Comparison of ENCODE assay signal across 21 mouse cellular contexts in genomic region chr10:18213373-18213772, GRCm38 (mm10). TPM values are rescaled to one million over a fixed set of nuclear protein-coding genes. Genes with fewer than 3 reads are reported as not detected.
"Had no signal": no experiment of that assay in that cellular context is flagged by ENCODE, and none has a peak within 500 bp of the region (broad histone marks: within the 10 kb centered on the region; RNA-seq: fewer than 3 reads in every experiment).

No protein-coding gene starts in this region.

- DNase-seq: kidney, adult 9 months; kidney, postnatal 36 days; layer of hippocampus, adult 9-11 months; layer of hippocampus, postnatal 36 days; lung, adult 2 months; lung, postnatal 10 days; retina, postnatal 1 day; right cerebral cortex, postnatal 4 days; spleen, adult 18-20 months; thymus, postnatal 14 days had no signal

- H3K9ac ChIP-seq: liver, embryonic 15.5 days; midbrain, embryonic 15.5 days; neural tube, embryonic 12.5 days; stomach, embryonic 15.5 days had no signal

- ATAC-seq: midbrain, embryonic 15.5 days had no signal

- H3K4me1 ChIP-seq: midbrain, embryonic 15.5 days; neural tube, embryonic 12.5 days had no signal

- H3K27ac ChIP-seq: kidney, postnatal 0 days; liver, embryonic 15.5 days; macrophage; midbrain, embryonic 15.5 days; neural tube, embryonic 12.5 days; stomach, embryonic 15.5 days had no signal

- H3K4me2 ChIP-seq: liver, embryonic 11.5 days; liver, embryonic 15.5 days; midbrain, embryonic 11.5 days; midbrain, embryonic 15.5 days; neural tube, embryonic 12.5 days; stomach, embryonic 15.5 days had no signal

- H3K36me3 ChIP-seq: liver, embryonic 15.5 days; midbrain, embryonic 15.5 days; neural tube, embryonic 12.5 days; stomach, embryonic 15.5 days had no signal

- H3K4me3 ChIP-seq: liver, embryonic 15.5 days; megakaryocyte, embryonic 14.5 days; midbrain, embryonic 15.5 days; neural tube, embryonic 12.5 days; stomach, embryonic 15.5 days had no signal

- H3K9me3 ChIP-seq: liver, embryonic 15.5 days; megakaryocyte, embryonic 14.5 days; midbrain, embryonic 15.5 days; neural tube, embryonic 12.5 days; stomach, embryonic 15.5 days had no signal

- H3K27me3 ChIP-seq: liver, embryonic 15.5 days; midbrain, embryonic 15.5 days; neural tube, embryonic 12.5 days; stomach, embryonic 15.5 days had no signal

RNA-seq across cellular contexts. Expression of gene Ect2l, which starts 2.7 kb away (rescaled TPM):
- total RNA-seq: monocyte, adult 5-6 weeks; neutrophil, adult 5-6 weeks had no signal
- polyA plus RNA-seq: liver, embryonic 15.5 days; midbrain, embryonic 15.5 days had no signal
